Mouse (Mus musculus) liver, adult 2 months (tissue): ENCODE results near the gene Stmn3. TPM values are rescaled to one million over a fixed set of nuclear protein-coding genes. Genes with fewer than 3 reads are reported as not detected.

Experiments
- DNase-seq: peaks from one replicate; pipeline ENCODE4 v3.0.0-alpha.2; 2011; ENCODE audit warnings: low read depth, low spot score; ENCODE audit errors: extremely low read depth
- H3K27ac ChIP-seq: fragments of 200-500 bp; replicated peaks from 2 replicates; pipeline ENCODE4 v1.5.1; 2012; ENCODE audit warnings: low read depth, mild to moderate bottlenecking, control low read depth, inconsistent platforms, low read length; ENCODE audit not compliant: insufficient read depth
- H3K27me3 ChIP-seq: fragments of 200-500 bp; 2 replicates; pipeline ENCODE4 v1.6.1; 2012; ENCODE audit warnings: mild to moderate bottlenecking, moderate library complexity, low read length, inconsistent platforms; ENCODE audit not compliant: control insufficient read depth, insufficient read depth
- H3K36me3 ChIP-seq: fragments of 200-500 bp; 2 replicates; pipeline ENCODE4 v1.6.1; 2012; ENCODE audit warnings: low read length, inconsistent platforms; ENCODE audit not compliant: control insufficient read depth, insufficient read depth
- H3K4me1 ChIP-seq: fragments of 200-500 bp; 2 replicates; pipeline ENCODE4 v1.6.1; 2011; ENCODE audit warnings: low read length; ENCODE audit not compliant: control insufficient read depth, insufficient read depth
- H3K4me3 ChIP-seq: fragments of 200-500 bp; 2 replicates; pipeline ENCODE4 v1.5.1; 2011; ENCODE audit warnings: low read depth, mild to moderate bottlenecking, control low read depth, low read length, moderate library complexity; ENCODE audit not compliant: insufficient read depth
- H3K79me2 ChIP-seq: fragments of 200-500 bp; 2 replicates; pipeline ENCODE4 v1.6.1; 2012; ENCODE audit warnings: inconsistent platforms, mild to moderate bottlenecking, low read length, moderate library complexity; ENCODE audit not compliant: control insufficient read depth, insufficient read depth
- H3K9ac ChIP-seq: fragments of 200-500 bp; 2 replicates; pipeline ENCODE4 v1.6.1; 2012; ENCODE audit warnings: low read depth, mild to moderate bottlenecking, control low read depth, inconsistent platforms, low read length
- CTCF ChIP-seq: fragments of 200-500 bp; IDR thresholded peaks from 2 replicates; pipeline ENCODE4 v1.5.1; 2011; ENCODE audit warnings: low read depth, low read length, control low read depth
- POLR2A ChIP-seq: fragments of 200-500 bp; IDR thresholded peaks from 2 replicates; pipeline ENCODE4 v1.6.1; 2011; ENCODE audit warnings: low read length, control low read depth; ENCODE audit not compliant: insufficient read depth; ENCODE audit errors: extremely low read depth
- WGBS: fragments of 180-500 bp; shearing (Covaris S2); methylation state at CpG from one replicate; pipeline ENCODE4 v1.1.7; 2018; 5-methylcytosine and 5-hydroxymethylcytosine counted together
- polyA plus RNA-seq: library from polyadenylated mRNA; depleted of rRNA; stranded (reverse); fragments of >200 nt; gene quantifications from 2 replicates; pipeline ENCODE4 v1.2.3, GENCODE M21; 2012
- total RNA-seq: library from RNA; depleted of rRNA; stranded (reverse); fragments of >200 nt; gene quantifications from 2 replicates; pipeline ENCODE4 v1.2.3, GENCODE M21; 2014

The Stmn3 gene
- total and polyA plus RNA-seq, 2 experiments = 0.07 to 0.09 TPM

DNA sequence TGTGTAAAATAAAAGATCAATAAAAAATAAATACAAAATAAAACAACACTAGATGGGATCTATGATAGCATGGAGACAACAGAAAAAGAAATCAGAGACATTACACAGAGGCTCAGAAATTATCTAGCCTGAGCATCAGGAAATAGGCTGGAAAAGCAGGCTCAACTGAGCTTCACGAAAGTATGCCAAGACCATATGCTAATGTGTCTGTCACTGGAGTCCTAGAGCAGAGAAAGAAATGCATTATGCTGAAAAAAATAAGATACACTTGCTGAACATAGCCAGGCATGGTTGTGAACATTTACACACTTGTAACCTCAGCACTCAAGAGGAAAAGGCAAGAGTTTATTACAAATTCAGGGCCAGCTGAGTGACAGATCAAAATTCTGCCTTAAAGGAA is 34.3 kb downstream of the Stmn3 start:
- peaks cover 4% of the 10 kb centered on the region; the same call in 1 of the 2 replicates for H3K79me2 ChIP-seq
- TF ChIP-seq CTCF = no peak
- TF ChIP-seq POLR2A = no peak
- no peak overlapping the region for H3K4me3 ChIP-seq
- H3K36me3 ChIP-seq = peaks cover 16% of the 10 kb centered on the region
- H3K4me1 ChIP-seq = peaks cover 8% of the 10 kb centered on the region
- WGBS = 40% methylated on average over 1 of the region's 1 CpGs
- no peak overlapping the region for H3K27ac ChIP-seq
- DNase-seq = no peak
- no peaks in the 10 kb centered on the region for H3K27me3 ChIP-seq
- H3K9ac ChIP-seq = no peak overlapping the region

DNA sequence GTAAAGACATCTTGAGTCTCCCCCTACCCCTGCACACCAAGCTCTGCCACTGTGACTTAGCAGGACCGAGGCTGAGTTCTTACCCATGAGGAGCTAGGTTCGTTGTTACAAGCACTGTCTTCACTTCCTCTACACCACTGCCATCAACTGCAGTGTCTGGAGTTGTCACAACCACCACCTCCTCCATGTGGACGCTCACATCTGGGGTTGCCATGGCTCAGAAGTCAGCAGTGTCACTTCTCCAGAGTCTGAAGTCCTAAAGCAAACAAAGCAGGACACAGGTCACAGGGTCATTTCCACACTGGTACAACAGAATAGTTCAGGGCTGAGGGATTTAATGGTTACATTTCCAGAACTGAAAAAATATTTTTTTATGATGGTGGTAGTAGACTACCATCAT is 36.4 kb downstream of the Stmn3 start:
- TF ChIP-seq CTCF = no peak
- TF ChIP-seq POLR2A = no peak
- peak overlapping the region; percentile 27 for H3K27ac ChIP-seq

DNA sequence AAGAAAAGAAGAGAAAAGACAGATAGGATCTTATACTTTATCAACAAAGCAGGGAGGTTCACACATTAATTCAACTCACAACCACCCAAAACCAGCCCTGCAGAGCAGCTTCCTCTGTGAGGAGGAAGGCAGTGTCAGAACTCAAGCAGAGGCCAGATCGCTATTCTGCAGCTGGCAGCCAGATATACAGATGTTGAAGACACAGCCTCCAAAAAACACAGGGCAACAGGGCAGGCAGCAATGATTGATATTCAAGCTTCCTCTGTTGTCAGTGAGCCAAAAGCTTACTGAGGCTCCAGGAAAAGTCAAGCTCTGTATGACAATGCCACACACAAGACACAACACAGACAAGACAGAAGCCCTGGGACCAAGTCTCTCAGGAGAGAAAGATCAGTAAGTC is 37.5 kb downstream of the Stmn3 start:
- Histone ChIP-seq H3K27ac (no peak overlapping the region), H3K9ac (no peak overlapping the region), H3K27me3 (no peaks in the 10 kb centered on the region), H3K4me1 (peaks cover 8% of the 10 kb centered on the region), H3K79me2 (peaks cover 9% of the 10 kb centered on the region; the same call in 1 of the 2 replicates), H3K4me3 (no peak overlapping the region), H3K36me3 (peaks cover 19% of the 10 kb centered on the region)
- no peak for TF ChIP-seq CTCF
- TF ChIP-seq POLR2A = no peak
- DNase-seq = peak; percentile 77
- WGBS = 10% methylated on average over 1 of the region's 1 CpGs

More for the DNA sequence above, 36.4 kb downstream of the Stmn3 start:
- DNase-seq = peak; percentile 89
- Histone ChIP-seq H3K4me3 (no peak overlapping the region), H3K9ac (no peak overlapping the region), H3K27me3 (no peaks in the 10 kb centered on the region), H3K4me1 (peaks cover 8% of the 10 kb centered on the region), H3K79me2 (peaks cover 9% of the 10 kb centered on the region; the same call in 1 of the 2 replicates), H3K36me3 (peaks cover 17% of the 10 kb centered on the region)
- 15% methylated on average over 3 of the region's 3 CpGs for WGBS

DNA sequence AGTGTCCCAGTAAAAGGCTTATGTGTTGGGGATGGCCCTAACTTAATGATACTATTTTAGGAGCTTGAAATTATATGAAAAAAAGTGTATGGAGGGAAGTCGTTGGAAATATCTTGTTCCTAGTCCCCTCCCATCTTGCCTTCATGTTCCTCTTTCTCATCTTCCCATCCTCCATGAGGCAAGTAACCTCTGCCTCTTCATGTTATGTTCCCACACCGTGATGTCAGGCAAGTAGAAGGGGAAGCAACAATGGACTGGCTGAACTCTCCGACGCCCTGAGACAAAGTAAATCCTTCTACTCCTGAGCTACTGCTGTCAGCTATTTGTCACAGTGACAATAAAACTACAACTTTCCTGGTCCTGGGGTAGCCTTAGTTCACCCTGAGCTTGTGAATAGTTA is 39.7 kb downstream of the Stmn3 start:
- TF ChIP-seq POLR2A (no peak), CTCF (no peak)
- WGBS = 85% methylated on average over 4 of the region's 4 CpGs
- H3K36me3 ChIP-seq = peaks cover 27% of the 10 kb centered on the region

DNA sequence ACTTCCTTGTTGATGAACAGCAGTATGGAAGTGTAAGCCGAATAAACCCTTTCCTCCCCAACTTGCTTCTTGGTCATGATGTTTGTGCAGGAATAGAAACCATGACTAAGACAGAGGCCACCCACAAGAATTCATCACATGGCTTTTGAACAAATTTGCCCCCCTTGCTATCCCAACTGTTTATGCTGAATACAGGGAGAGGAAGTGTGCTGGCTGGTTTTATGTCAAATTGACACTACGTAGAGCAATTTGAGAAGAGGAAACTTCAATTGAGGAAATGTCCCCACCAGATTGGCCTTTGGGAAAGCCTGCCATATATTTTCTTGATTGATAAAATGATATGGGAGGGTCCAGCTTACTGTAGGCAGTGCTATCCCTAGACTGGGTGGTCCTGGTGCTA is 40.5 kb downstream of the Stmn3 start:
- Histone ChIP-seq H3K36me3 (peaks cover 27% of the 10 kb centered on the region), H3K27me3 (no peaks in the 10 kb centered on the region)

More for the DNA sequence above, 39.7 kb downstream of the Stmn3 start:
- peaks cover 15% of the 10 kb centered on the region for H3K79me2 ChIP-seq
- DNase-seq = peak; percentile 51
- H3K9ac ChIP-seq = no peak overlapping the region
- no peaks in the 10 kb centered on the region for H3K27me3 ChIP-seq
- no peak overlapping the region; the same call in 1 of the 2 replicates for H3K27ac ChIP-seq
- peaks cover 8% of the 10 kb centered on the region for H3K4me1 ChIP-seq
- H3K4me3 ChIP-seq = no peak overlapping the region

DNA sequence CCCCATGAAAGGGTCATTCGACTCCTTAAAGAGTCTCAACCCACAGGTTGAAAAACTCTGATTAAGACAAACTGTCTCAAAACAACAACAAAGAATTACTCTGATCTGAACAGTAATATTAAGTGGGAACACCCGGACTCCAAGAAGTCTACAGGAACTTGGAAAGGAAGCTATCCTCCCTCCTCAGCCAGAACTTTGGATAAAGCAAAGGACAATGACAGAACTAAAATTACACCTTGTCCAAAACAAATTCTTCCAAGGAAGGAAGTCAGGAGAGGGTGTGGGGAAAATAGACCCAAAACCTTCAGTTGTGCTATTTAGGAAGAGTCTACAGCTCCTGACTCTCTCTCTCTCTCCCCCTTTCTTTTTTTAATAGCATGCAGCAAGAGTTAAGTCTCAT is 42.2 kb downstream of the Stmn3 start:
- WGBS = 85% methylated on average over 2 of the region's 2 CpGs
- H3K36me3 ChIP-seq = peaks cover 28% of the 10 kb centered on the region

More for the DNA sequence above, 40.5 kb downstream of the Stmn3 start:
- H3K4me1 ChIP-seq = peaks cover 15% of the 10 kb centered on the region
- peak; percentile 43 for DNase-seq
- WGBS = 80% methylated on average over 2 of the region's 2 CpGs
- peaks cover 15% of the 10 kb centered on the region for H3K79me2 ChIP-seq
- no peak overlapping the region for H3K4me3 ChIP-seq
- no peak for TF ChIP-seq CTCF
- TF ChIP-seq POLR2A = no peak
- H3K9ac ChIP-seq = no peak overlapping the region
- H3K27ac ChIP-seq = no peak overlapping the region; the same call in 1 of the 2 replicates

More for the DNA sequence above, 42.2 kb downstream of the Stmn3 start:
- peaks cover 7% of the 10 kb centered on the region; the same call in 1 of the 2 replicates for H3K4me1 ChIP-seq
- peaks cover 15% of the 10 kb centered on the region for H3K79me2 ChIP-seq
- no peak overlapping the region for H3K4me3 ChIP-seq
- no peak overlapping the region for H3K9ac ChIP-seq
- no peak for DNase-seq
- no peak overlapping the region for H3K27ac ChIP-seq
- TF ChIP-seq CTCF (no peak), POLR2A (no peak)
- H3K27me3 ChIP-seq = no peaks in the 10 kb centered on the region
